Mouse (Mus musculus) lung, embryonic 14.5 days (tissue): ENCODE measurements at regions not wholly inside any gene's neighbourhood (a gene's known extent, or its start where the extent isn't known, plus 50 kb on each side); places are given as distances from the start of the nearest gene placed in this dataset.
"Not testable (repeated sequence)": the region's sequence is repeated elsewhere in the genome, so short reads cannot be mapped to it uniquely, and the experiment has no call there.

Source experiments
- ATAC-seq: fragments of 200-750 bp; cut with Nextera tagmentation; 2 replicates; pipeline ENCODE4 v1.8.0; 2017; ENCODE audit warnings: mild to moderate bottlenecking, moderate TSS enrichment, moderate library complexity; ENCODE audit not compliant: insufficient read depth
- DNase-seq: peaks from one replicate; pipeline ENCODE4 v3.0.0-alpha.2; 2015
- H3K27ac ChIP-seq: fragments of 300-500 bp; sonication (generic); 2 replicates; pipeline ENCODE4 v1.5.1; 2014; ENCODE audit warnings: low read depth, mild to moderate bottlenecking, moderate library complexity
- H3K27me3 ChIP-seq: fragments of 300-500 bp; sonication (generic); 2 replicates; pipeline ENCODE4 v1.6.1; 2014; ENCODE audit warnings: low read length, control low read depth; ENCODE audit not compliant: insufficient read depth
- H3K36me3 ChIP-seq: fragments of 300-500 bp; sonication (generic); 2 replicates; pipeline ENCODE4 v1.6.1; 2014; ENCODE audit warnings: control low read depth; ENCODE audit not compliant: insufficient read depth
- H3K4me1 ChIP-seq: fragments of 300-500 bp; sonication (generic); 2 replicates; pipeline ENCODE4 v1.6.1; 2014; ENCODE audit warnings: antibody characterized with exemption, control low read depth; ENCODE audit not compliant: insufficient read depth
- H3K4me2 ChIP-seq: fragments of 300-500 bp; sonication (generic); 2 replicates; pipeline ENCODE4 v1.6.1; 2014; ENCODE audit warnings: mild to moderate bottlenecking
- H3K4me3 ChIP-seq: fragments of 300-500 bp; sonication (generic); 2 replicates; pipeline ENCODE4 v1.5.1; 2014; ENCODE audit warnings: low read depth, low read length
- H3K9ac ChIP-seq: fragments of 300-500 bp; sonication (generic); 2 replicates; pipeline ENCODE4 v1.6.1; 2014
- H3K9me3 ChIP-seq: fragments of 300-500 bp; sonication (generic); 2 replicates; pipeline ENCODE4 v1.6.1; 2016; ENCODE audit warnings: low read depth, low read length, control low read depth
- CTCF ChIP-seq: IDR thresholded peaks from 2 replicates; pipeline ENCODE4 v1.5.1; 2016; ENCODE audit warnings: antibody characterized with exemption, low read depth
- WGBS: fragments of 180-500 bp; shearing (Covaris S2); extraction: QIAGEN DNeasy Blood & Tissue Kit; methylation state at CpG from one replicate; pipeline ENCODE4 v1.1.7; 2014; 5-methylcytosine and 5-hydroxymethylcytosine counted together

DNA sequence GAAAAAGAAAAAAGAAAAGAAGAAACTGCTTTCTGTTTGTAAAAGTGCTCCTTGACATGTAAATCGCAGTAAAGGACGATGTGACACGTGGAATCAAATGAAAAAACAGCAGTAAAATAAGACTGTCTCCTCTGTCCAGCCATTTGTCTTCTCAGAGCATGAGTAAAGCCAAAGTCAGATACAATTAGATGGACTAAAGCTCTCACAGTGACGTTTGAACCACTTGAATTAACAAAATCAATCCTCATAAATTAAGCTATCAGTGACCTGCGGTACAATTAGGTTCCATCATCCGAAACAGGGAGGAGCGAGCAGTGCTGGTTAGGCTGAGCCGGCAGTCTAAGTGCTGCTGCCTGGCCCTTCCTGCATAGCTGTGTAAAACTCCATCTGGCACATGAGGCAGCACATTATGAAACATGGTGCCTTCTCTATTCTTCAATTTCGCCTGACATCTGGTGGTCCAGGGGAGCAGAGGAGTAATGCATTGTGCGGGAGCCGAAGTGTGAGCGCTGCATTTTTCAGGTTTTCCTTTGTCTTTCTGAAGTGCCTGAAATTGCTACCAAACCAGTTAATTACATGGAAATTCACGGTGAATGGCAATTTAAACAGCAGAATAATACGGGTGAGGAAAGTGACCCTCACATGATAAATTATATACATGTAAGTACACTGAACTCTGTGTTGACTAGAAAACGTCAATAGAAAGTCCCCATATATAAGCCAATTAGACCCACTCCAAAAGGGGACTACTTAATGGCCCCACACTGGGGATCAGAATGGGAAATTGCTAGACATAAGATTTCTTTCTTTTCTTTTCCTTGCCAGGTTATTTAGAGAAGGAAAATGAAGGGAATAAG is 118.1 kb downstream of the Mmrn1 start:
- DNase-seq (peak; percentile 5), ATAC-seq (no peak)
- no peak overlapping the region for H3K4me2 ChIP-seq
- no peak overlapping the region for H3K27ac ChIP-seq
- H3K4me3 ChIP-seq: no peak overlapping the region
- no peak for TF ChIP-seq CTCF
- H3K9me3 ChIP-seq: no peaks in the 10 kb centered on the region
- H3K9ac ChIP-seq: no peak overlapping the region
- no peaks in the 10 kb centered on the region for H3K27me3 ChIP-seq
- WGBS: 59% methylated on average over 15 of the region's 15 CpGs
- H3K36me3 ChIP-seq: no peaks in the 10 kb centered on the region
- no peaks in the 10 kb centered on the region for H3K4me1 ChIP-seq

DNA sequence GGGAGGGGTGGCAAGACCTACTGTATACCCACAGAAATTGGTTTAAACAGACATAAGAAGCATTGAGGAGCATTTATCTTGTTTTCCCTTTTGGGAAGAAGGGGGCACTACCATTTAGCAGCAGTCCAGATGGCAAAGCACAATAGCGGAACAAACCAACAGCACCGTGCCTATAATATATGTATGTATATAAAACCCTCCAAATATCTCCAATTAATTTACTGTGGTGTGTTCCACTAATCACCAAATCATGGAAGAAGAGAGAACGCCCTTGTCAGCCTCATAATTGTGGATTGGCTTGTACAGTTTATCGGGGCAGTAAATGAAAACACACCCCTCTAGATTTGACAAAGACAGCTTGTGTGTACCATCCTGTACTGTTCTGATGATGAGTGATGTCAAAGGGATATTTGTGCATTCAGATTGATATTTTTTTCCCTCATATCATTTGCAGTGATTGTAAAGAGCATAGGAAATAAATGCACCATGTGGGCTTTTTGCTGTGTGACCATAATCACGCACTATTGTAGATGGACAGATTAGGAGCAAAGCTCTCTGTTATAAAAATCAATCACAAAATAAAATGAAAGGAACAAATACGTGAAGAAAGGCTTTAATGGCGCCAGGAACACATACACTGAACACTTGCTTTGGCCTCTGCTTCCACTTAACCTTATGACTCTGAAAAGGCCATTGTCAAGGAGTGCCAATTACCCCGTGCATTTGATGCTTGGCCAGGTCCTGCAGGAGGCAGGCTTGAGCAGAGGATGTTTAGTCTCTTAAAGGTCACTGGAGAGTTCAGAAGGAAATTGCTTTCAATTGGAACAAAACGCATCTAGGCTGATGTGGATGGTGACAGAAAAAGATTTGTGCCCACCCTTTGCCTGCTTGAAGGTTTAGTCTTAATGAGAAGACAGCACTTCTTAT is 119.0 kb downstream of the Mmrn1 start:
- ATAC-seq (no peak), DNase-seq (no peak)
- no peak for TF ChIP-seq CTCF
- WGBS: 76% methylated on average over 9 of the region's 9 CpGs
- Histone ChIP-seq H3K4me2 (no peak overlapping the region), H3K27ac (no peak overlapping the region), H3K4me1 (no peaks in the 10 kb centered on the region), H3K36me3 (no peaks in the 10 kb centered on the region), H3K9ac (no peak overlapping the region), H3K27me3 (no peaks in the 10 kb centered on the region), H3K9me3 (no peaks in the 10 kb centered on the region), H3K4me3 (no peak overlapping the region)

DNA sequence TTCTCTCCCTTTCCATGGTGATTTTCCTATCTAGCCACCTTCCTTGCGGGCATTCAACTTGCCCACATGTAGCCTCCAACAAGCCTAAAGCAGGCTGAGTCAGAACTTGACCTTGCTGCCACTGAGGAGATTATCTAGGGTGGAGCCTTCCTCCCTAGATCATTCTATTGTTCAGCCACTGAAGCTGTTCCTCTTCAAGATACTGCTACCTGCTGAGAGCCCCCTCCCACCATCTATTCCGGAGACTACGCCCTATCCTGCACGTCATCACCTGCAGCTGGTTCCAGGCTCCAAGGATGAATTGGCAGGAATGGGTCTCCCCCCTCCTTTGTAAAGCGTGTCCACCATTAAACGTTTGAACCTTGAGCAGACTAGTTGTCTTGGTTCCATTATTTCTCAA is 122.9 kb downstream of the Mmrn1 start:
- H3K27ac ChIP-seq, H3K4me1 ChIP-seq, H3K9me3 ChIP-seq, H3K9ac ChIP-seq, H3K36me3 ChIP-seq, H3K4me3 ChIP-seq, DNase-seq, H3K27me3 ChIP-seq, ATAC-seq, H3K4me2 ChIP-seq: not testable (repeated sequence)
- WGBS: 78% methylated on average over 6 of the region's 6 CpGs

DNA sequence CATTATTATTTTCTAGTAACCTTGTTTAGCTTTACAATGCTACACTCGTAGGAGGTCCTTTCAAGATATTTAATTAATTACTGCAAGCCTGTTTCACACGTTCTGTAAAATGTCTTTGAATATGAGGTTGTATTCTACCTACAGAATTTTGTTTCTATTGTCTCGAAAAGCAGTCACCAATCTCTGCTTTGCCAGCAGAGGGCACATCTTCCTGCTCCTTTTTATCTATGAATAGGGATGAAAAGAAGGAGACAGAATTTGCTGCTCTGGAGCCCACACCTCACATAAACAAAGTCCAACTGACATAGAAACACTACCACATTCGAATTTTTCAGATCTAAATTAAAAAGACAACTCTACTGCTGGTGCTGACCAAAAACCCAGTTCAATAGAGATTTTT is 117.0 kb upstream of the Ccser1 start:
- DNase-seq (peak; percentile 75), ATAC-seq (no peak)
- 25% methylated on average over 4 of the region's 4 CpGs for WGBS
- peak; percentile 65 for TF ChIP-seq CTCF
- H3K9ac ChIP-seq: no peak overlapping the region
- no peaks in the 10 kb centered on the region for H3K9me3 ChIP-seq
- no peaks in the 10 kb centered on the region for H3K36me3 ChIP-seq
- no peak overlapping the region for H3K4me2 ChIP-seq
- no peaks in the 10 kb centered on the region for H3K27me3 ChIP-seq
- no peaks in the 10 kb centered on the region for H3K4me1 ChIP-seq
- H3K27ac ChIP-seq: no peak overlapping the region
- H3K4me3 ChIP-seq: no peak overlapping the region

DNA sequence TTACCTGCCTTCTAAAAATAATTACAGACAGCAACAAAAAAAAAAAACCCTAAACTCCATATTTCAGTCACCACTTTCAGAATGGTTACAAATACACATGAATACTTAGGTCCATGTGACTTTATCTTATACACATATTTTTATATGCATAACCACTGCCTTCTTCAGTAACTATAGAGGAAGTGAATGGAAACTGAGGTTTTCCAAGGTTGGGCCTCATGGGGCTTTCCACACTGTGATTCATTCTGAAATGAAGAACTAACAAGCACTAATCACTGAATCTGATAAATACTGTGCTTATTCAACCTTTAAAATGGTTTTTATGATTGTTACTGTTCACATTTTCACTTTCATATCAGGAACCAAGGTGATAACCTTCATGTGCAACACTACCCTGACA is 114.4 kb upstream of the Ccser1 start:
- H3K36me3 ChIP-seq: no peaks in the 10 kb centered on the region
- H3K9me3 ChIP-seq: no peaks in the 10 kb centered on the region
- H3K4me1 ChIP-seq: no peaks in the 10 kb centered on the region
- no peak for TF ChIP-seq CTCF
- H3K4me3 ChIP-seq: no peak overlapping the region
- H3K4me2 ChIP-seq: no peak overlapping the region
- DNase-seq (no peak), ATAC-seq (no peak)
- H3K27ac ChIP-seq: no peak overlapping the region
- no peak overlapping the region for H3K9ac ChIP-seq
- H3K27me3 ChIP-seq: no peaks in the 10 kb centered on the region

DNA sequence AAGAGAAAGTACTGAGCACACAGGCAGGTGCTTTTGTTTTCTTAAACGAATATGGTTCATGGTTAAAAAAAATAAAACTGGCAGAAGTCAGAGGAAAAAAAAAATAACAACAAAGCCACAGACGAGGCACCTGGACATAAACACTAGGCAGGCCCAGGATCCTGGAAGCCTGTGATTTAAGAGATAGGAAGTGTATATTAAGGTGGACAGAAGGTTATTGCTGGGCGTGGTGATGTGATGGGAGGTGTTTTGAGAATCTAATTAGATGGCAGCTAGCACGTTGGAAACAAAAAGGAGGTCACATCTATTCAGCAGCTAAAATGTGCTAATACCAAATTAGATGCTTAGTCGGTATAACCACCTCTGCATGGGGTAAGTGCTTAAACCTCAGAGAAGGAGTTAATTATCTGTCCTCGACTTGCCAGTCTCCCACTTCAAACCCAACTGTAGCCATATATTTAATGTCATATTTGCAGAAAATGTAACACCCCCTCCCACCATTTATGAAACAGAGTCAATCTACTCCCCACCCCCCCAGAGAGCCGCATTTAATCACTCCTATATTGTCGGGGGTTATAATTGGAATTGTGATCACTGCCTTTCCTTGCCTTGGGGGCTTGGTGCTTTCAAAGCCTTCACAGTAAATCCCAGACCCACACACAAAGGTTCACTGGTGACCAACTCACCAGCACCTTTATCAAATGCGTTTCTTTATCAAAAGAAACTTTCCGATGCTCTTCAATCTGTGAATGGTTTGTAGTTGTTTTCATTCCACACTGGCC is 113.4 kb upstream of the Ccser1 start:
- H3K27me3 ChIP-seq: no peaks in the 10 kb centered on the region
- no peak overlapping the region for H3K4me3 ChIP-seq
- no peaks in the 10 kb centered on the region for H3K4me1 ChIP-seq
- no peaks in the 10 kb centered on the region for H3K36me3 ChIP-seq
- no peak overlapping the region for H3K27ac ChIP-seq
- TF ChIP-seq CTCF: no peak
- no peak for DNase-seq
- no peak overlapping the region for H3K9ac ChIP-seq
- H3K9me3 ChIP-seq: no peaks in the 10 kb centered on the region
- ATAC-seq: no peak
- no peak overlapping the region for H3K4me2 ChIP-seq
- WGBS: 65% methylated on average over 10 of the region's 10 CpGs
